Mouse (Mus musculus): ENCODE measurements at regions not wholly inside any gene's neighbourhood (a gene's known extent, or its start where the extent isn't known, plus 50 kb on each side); places are given as distances from the start of the nearest gene placed in this dataset.

DNA sequence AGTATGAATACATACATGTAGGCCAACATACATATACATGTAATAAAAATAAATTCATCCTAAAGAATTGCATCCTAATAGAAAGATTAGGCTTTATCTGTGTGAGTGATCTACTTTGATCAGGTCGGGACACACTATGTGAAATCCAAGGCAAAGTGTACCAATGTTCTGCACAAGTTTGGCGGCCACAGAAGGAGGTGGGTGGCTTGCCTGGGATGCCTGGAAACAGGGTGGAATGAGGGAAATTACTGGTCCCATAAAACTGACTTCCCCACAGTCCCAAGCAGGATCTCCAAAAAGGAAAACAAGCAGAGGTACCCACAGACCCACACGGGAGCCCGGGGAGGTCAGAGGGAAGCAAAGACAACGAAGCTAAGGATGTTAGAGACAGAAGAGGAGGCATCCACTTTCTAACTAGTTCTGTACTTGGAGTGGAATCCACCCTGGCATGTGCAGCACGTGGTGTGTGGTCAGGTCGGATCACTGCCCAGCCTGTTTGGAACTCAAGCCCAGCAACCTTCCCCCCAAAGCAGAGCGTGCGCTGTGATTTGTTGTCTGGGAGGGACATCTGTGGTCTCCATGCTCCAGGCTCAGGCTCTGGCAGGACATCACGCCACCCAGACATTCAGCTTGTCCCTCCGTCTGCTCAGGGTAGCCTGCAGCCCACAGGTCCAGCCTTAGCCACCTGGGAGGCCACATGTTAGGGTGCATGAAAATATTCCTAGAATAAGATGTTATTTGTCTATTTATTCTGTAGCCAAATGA is 615.3 kb upstream of the 3110018I06Rik start:
- no peak for DNase-seq (ENCODE audit: low read depth, low spot score)

- DNase-seq (ENCODE audit: low read depth, low spot score), result no peak
These were observed 598.1 kb upstream of the 3110018I06Rik start for GRCm38 (mm10) chr12:106890319-106890718.

DNA sequence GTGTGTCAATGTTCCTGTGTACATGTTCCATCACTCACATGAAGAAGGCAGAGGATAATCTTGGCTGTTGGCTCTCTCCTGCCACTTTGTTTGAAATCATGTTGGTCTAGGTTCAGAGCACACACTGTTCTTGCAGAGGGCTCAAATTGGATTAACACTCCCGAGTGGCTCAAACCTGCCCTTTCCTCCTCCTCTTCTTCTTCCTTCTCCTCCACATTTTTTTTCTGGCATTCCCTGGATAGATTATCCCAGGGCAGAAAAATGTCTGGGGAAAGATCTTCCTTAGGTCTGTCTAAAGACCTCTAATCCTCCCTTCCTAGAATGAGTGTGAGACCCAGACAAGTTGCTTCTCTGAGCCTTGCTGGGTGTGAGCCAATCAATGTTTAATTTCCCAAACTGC is 594.4 kb upstream of the 3110018I06Rik start:
- DNase-seq (ENCODE audit: low read depth, low spot score), result no peak

- DNase-seq (ENCODE audit: low read depth, low spot score), result no peak
These were observed 584.2 kb upstream of the 3110018I06Rik start for GRCm38 (mm10) chr12:106904202-106904601.

- DNase-seq (ENCODE audit: low read depth, low spot score), result no peak
These were observed 575.6 kb upstream of the 3110018I06Rik start for GRCm38 (mm10) chr12:106912782-106913181.

- no peak for DNase-seq (ENCODE audit: low read depth, low spot score)
These were observed 565.9 kb upstream of the 3110018I06Rik start for GRCm38 (mm10) chr12:106922571-106922991.

- no peak for DNase-seq (ENCODE audit: low read depth, low spot score)
These were observed 560.0 kb upstream of the 3110018I06Rik start for GRCm38 (mm10) chr12:106928389-106928788.

- DNase-seq (ENCODE audit: low read depth, low spot score), result no peak
These were observed 559.3 kb upstream of the 3110018I06Rik start for GRCm38 (mm10) chr12:106929161-106929560.

DNA sequence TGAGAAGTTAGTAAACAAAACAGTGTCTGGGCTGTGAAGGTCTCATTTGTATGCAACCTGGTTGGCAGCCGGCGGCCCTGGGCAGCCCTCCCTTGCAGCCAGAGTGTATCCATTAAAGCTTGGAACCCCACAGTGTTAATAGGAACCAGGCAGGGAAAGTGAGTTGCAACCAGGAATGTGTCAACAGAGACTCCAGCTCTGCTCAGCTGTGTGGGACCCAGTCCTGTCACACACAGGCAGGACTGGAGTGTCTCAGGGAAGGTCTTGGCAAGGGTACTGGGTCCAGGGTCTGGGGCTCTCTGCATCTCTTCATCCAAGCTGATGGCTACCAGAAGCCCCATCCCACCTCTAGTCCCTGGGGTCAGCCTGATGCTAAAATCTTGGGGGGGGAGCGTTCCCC is 556.8 kb upstream of the 3110018I06Rik start:
- no peak for DNase-seq (ENCODE audit: low read depth, low spot score)

- DNase-seq (ENCODE audit: low read depth, low spot score), result no peak
These were observed 549.1 kb upstream of the 3110018I06Rik start for GRCm38 (mm10) chr12:106939381-106939780.

- no peak for DNase-seq (ENCODE audit: low read depth, low spot score)
These were observed 544.6 kb upstream of the 3110018I06Rik start for GRCm38 (mm10) chr12:106943874-106944273.

DNA sequence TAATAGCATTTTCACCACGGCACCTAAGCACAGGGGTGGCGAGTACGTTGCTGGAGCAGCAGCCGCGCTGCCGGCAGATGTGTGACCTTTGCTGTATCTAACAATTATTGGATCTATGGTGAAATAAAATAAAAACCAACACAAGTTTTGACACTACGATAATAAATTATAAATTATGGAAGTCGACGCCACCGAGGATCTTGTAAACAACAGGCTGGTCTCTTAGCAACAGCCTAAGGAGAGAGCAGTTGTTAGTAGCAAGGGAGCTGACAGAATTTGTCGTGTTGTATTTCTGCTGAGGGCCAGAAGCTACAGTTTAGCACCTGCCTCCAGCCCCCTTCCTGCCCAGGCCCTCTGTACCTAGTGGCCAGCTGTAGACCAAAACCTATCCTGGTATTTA is 535.8 kb upstream of the 3110018I06Rik start:
- DNase-seq (ENCODE audit: low read depth, low spot score), result no peak

GRCm38 (mm10) chr12:106955778-106956177 is 532.7 kb upstream of the 3110018I06Rik start:
- DNase-seq (ENCODE audit: low read depth, low spot score), result no peak

DNA sequence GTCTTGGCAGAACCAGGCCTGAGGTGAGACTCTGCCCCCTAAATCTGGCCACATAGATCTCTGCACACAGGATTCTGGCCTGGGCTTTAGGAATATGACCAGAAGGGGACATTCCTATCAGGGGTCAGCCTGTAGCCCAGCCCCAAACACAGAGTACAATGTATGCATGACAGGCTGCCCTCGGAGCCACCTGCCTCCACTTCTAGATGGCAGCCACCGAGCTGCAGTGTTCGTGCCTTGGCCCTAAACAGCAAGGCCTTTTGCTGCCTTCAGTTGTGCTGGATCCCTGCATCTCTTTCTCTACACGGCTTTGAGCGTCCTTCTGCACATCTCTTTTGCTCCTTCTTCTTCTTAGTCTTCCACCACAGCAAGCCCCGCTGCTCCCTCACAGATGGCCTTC is 532.2 kb upstream of the 3110018I06Rik start:
- no peak for DNase-seq (ENCODE audit: low read depth, low spot score)

DNA sequence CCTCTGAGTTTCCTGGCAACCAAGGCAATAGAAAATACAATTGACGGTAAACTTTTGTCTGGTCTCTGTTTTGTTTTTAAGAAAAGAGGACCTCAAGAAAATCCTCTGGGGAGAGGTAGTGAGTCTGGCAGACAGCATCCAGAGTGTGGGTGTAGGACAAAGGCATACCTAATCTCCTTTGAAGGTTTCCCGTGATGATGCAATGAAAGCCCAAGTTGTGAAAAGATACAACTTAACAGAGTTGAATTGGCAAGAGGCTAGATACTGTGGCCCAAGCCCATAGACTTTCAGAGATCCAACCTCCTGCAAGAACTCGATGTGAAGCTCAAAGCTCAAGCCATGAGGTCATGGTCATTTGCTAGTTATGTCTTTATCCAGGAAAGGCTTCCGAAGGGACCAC is 526.4 kb upstream of the 3110018I06Rik start:
- no peak for DNase-seq (ENCODE audit: low read depth, low spot score)

DNA sequence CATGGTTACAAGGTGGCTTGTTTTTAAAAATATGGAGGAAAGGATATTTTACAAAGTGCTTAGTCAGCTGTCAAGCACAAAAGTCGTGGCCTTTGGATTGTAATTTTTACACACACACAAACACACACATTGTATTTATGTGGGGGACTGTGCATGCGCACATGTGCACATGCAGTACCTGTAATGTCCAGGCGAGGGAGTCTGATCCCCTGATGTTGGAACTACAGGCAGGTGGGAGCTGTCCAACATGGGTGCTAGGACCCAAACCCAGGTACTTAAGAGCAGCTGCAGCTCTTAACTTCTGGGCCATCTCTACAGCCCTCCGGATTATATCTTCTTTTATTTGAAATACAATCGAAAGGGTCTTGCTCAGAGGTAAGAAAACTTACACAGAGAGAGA is 524.7 kb upstream of the 3110018I06Rik start:
- DNase-seq (ENCODE audit: low read depth, low spot score), result peak; percentile 31

DNA sequence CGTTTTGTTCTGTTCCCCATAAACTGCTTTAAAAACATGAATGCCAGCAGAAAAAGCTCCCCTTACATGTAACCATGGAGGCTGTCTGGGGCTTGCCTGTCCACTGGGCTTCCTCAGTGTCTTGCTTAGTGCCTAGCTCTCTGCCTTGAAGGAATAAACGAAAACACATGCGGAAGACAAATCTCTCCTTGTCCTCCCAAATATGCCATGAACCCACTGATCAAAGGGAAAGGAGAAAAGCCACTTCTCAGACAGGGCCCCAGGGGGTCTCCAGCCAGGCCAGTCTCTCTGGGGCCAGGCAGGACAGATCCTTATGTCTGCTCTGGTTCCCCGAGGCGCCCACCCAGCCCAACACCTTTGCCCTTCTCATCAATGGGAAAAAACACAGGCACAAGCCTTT is 518.6 kb upstream of the 3110018I06Rik start:
- DNase-seq (ENCODE audit: low read depth, low spot score), result no peak

- no peak for DNase-seq (ENCODE audit: low read depth, low spot score)
These were observed 496.0 kb upstream of the 3110018I06Rik start for GRCm38 (mm10) chr12:106992421-106992820.

DNA sequence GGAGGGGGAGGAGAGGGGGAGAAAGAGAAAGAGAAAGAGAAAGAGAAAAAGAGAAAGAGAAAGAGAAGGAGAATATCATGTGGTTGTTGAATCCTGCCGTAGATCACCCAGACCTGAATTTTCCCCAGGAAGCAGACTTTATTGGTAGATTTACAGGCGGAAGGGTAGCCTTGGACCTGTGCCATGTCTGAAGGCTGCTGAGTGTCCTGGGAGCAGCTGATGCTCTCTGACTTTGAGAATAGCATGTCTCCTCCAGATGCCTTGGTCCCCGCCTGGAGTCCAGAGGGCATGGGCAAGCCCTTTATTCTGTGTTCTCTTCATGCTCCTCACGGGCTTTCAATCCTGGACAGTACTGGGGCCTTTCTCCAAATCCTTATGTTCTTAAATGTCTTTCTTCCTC is 495.4 kb upstream of the 3110018I06Rik start:
- no peak for DNase-seq (ENCODE audit: low read depth, low spot score)

GRCm38 (mm10) chr12:107010995-107011786 is 477.2 kb upstream of the 3110018I06Rik start:
- no peak for DNase-seq (ENCODE audit: low read depth, low spot score)

GRCm38 (mm10) chr12:107016801-107017200 is 471.6 kb upstream of the 3110018I06Rik start:
- no peak for DNase-seq (ENCODE audit: low read depth, low spot score)

- no peak for DNase-seq (ENCODE audit: low read depth, low spot score)
These were observed 466.6 kb upstream of the 3110018I06Rik start for GRCm38 (mm10) chr12:107021806-107022205.

- no peak for DNase-seq (ENCODE audit: low read depth, low spot score)
These were observed 461.6 kb upstream of the 3110018I06Rik start for GRCm38 (mm10) chr12:107026821-107027220.
